Mouse (Mus musculus) cerebellum, adult 8-10 months (tissue): ENCODE data around the gene Vmn1r163.
"Not testable (repeated sequence)": the region's sequence is repeated elsewhere in the genome, so short reads cannot be mapped to it uniquely, and the experiment has no call there.

Source experiments
- DNase-seq: peaks from one replicate; pipeline ENCODE4 v3.0.0; 2022

Vmn1r163 gene

GRCm38 (mm10) chr7:23055240-23055639, at the start of gene Vmn1r163:
TSS of gene Vmn1r163 (plus strand) at chr7:23055540.
- not testable (repeated sequence) for DNase-seq

GRCm38 (mm10) chr7:23019823-23020222, 35.5 kb upstream of the Vmn1r163 start, which contains the start of gene Gm4216:
TSS of gene Gm4216 (minus strand) at chr7:23019923.
- DNase-seq: not testable (repeated sequence)

GRCm38 (mm10) chr7:23067356-23067755, 12.0 kb downstream of the Vmn1r163 start, which contains the start of gene Gm8720:
TSS of gene Gm8720 (minus strand) at chr7:23067456.
- DNase-seq: not testable (repeated sequence)
